Mouse (Mus musculus): ENCODE results near the gene 4930402H24Rik. TPM values are rescaled to one million over a fixed set of nuclear protein-coding genes. Genes with fewer than 3 reads are reported as not detected.

Gene 4930402H24Rik
- total and polyA plus RNA-seq, 2 experiments from 2014 or later = 49.2 to 97.9 TPM

GRCm38 (mm10) chr2:130898783-130899182 lies 7.4 kb downstream of the 4930402H24Rik start:
- H3K27ac ChIP-seq (ENCODE audit: low read depth, low read length) = no peak overlapping the region
- H3K9ac ChIP-seq = no peak overlapping the region
- DNase-seq = no peak
- H3K27me3 ChIP-seq (ENCODE audit: insufficient read depth, low read length) = no peaks in the 10 kb centered on the region
- 90% methylated on average over 2 of the region's 2 CpGs for WGBS
- 0 out of 2 replicates have a peak, but pooled peaks cover 3% of the 10 kb centered on the region for H3K4me1 ChIP-seq (ENCODE audit: insufficient read depth)
- H3K9me3 ChIP-seq (ENCODE audit: low read length) = no peaks in the 10 kb centered on the region
- no peak overlapping the region for H3K4me2 ChIP-seq (ENCODE audit: low read depth)
- H3K4me3 ChIP-seq (ENCODE audit: low read depth, low read length) = no peak overlapping the region
- 0 out of 2 replicates have a peak, but pooled peaks cover 3% of the 10 kb centered on the region for H3K36me3 ChIP-seq (ENCODE audit: insufficient read depth)
- no peak for ATAC-seq
- no peak for TF ChIP-seq CTCF (IDR thresholded peaks at IDR 0.05; ENCODE audit: low read depth)

DNA sequence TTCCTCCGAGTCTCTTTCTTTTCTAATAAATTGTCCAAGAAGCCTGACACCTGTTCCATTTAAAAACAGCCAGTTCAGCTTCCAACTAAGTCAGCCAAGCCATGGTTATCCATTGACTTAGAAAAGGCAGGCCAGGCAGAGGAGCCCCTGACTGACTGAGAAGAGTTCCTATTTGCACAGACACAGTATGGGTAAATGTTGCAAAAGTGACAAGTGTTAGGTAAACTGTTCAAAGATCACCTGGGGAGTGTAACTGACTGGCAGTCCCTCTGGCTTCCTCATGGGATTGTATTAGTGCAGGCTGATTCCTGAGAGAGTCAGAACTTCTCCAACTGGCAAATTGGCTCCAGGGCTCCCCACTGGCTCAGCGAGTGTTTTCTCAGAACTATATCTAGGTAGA lies 8.3 kb downstream of the 4930402H24Rik start:
- ATAC-seq = no peak
- no peak for DNase-seq
- Histone ChIP-seq H3K9ac (no peak overlapping the region), H3K4me2 (ENCODE audit: low read depth) (no peak overlapping the region), H3K9me3 (ENCODE audit: low read length) (no peaks in the 10 kb centered on the region), H3K36me3 (ENCODE audit: insufficient read depth) (0 out of 2 replicates have a peak, but pooled peaks cover 3% of the 10 kb centered on the region), H3K27ac (ENCODE audit: low read depth, low read length) (no peak overlapping the region), H3K4me3 (ENCODE audit: low read depth, low read length) (no peak overlapping the region), H3K4me1 (ENCODE audit: insufficient read depth) (0 out of 2 replicates have a peak, but pooled peaks cover 3% of the 10 kb centered on the region), H3K27me3 (ENCODE audit: insufficient read depth, low read length) (no peaks in the 10 kb centered on the region)
- no peak for TF ChIP-seq CTCF (IDR thresholded peaks at IDR 0.05; ENCODE audit: low read depth)
- 71% methylated on average over 2 of the region's 2 CpGs for WGBS

- DNase-seq = no peak
- Histone ChIP-seq H3K4me3 (ENCODE audit: low read depth, low read length) (no peak overlapping the region), H3K27me3 (ENCODE audit: insufficient read depth, low read length) (no peaks in the 10 kb centered on the region), H3K4me1 (ENCODE audit: insufficient read depth) (0 out of 2 replicates have a peak, but pooled peaks cover 3% of the 10 kb centered on the region), H3K9me3 (ENCODE audit: low read length) (no peaks in the 10 kb centered on the region), H3K4me2 (ENCODE audit: low read depth) (no peak overlapping the region), H3K27ac (ENCODE audit: low read depth, low read length) (no peak overlapping the region), H3K9ac (no peak overlapping the region), H3K36me3 (ENCODE audit: insufficient read depth) (0 out of 2 replicates have a peak, but pooled peaks cover 3% of the 10 kb centered on the region)
- 86% methylated on average over 2 of the region's 2 CpGs for WGBS
- TF ChIP-seq CTCF (IDR thresholded peaks at IDR 0.05; ENCODE audit: low read depth) = no peak
- ATAC-seq = no peak
Observed at GRCm38 (mm10) chr2:130896944-130897343, 9.3 kb downstream of the 4930402H24Rik start.

- TF ChIP-seq CTCF (IDR thresholded peaks at IDR 0.05; ENCODE audit: low read depth) = no peak
- ATAC-seq = no peak
- Histone ChIP-seq H3K4me3 (ENCODE audit: low read depth, low read length) (no peak overlapping the region), H3K27me3 (ENCODE audit: insufficient read depth, low read length) (no peaks in the 10 kb centered on the region), H3K27ac (ENCODE audit: low read depth, low read length) (no peak overlapping the region), H3K36me3 (ENCODE audit: insufficient read depth) (no peaks in the 10 kb centered on the region; the same call in 1 of the 2 replicates), H3K9ac (no peak overlapping the region), H3K4me2 (ENCODE audit: low read depth) (no peak overlapping the region), H3K9me3 (ENCODE audit: low read length) (no peaks in the 10 kb centered on the region), H3K4me1 (ENCODE audit: insufficient read depth) (no peaks in the 10 kb centered on the region)
- WGBS = 89% methylated on average over 1 of the region's 1 CpGs
- no peak for DNase-seq
Observed at GRCm38 (mm10) chr2:130887456-130887855, 18.8 kb downstream of the 4930402H24Rik start.

DNA sequence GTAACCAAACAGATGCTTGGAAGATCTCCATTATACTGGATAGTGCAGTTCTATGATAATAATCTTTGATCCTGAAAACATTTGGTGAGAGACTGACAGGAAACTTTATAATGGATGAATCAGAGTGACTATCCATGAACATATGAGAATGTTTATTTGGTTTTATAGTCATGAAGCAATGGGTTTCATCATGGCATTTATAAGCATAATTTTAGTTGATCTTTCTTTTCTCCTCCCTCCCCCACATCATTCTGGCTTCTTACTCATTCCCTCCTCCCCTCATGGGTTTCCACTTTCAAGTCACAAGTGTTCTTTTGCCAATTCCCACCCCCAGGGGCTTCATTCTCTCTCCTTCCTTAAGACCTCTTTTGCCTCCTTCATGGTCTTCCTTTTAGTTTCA lies 19.2 kb downstream of the 4930402H24Rik start:
- TF ChIP-seq CTCF (IDR thresholded peaks at IDR 0.05; ENCODE audit: low read depth) = no peak
- Histone ChIP-seq H3K9ac (no peak overlapping the region), H3K36me3 (ENCODE audit: insufficient read depth) (no peaks in the 10 kb centered on the region; the same call in 1 of the 2 replicates), H3K4me2 (ENCODE audit: low read depth) (no peak overlapping the region), H3K27ac (ENCODE audit: low read depth, low read length) (no peak overlapping the region), H3K4me1 (ENCODE audit: insufficient read depth) (no peaks in the 10 kb centered on the region), H3K27me3 (ENCODE audit: insufficient read depth, low read length) (no peaks in the 10 kb centered on the region), H3K4me3 (ENCODE audit: low read depth, low read length) (no peak overlapping the region), H3K9me3 (ENCODE audit: low read length) (no peaks in the 10 kb centered on the region)
- no peak for DNase-seq
- no peak for ATAC-seq

DNA sequence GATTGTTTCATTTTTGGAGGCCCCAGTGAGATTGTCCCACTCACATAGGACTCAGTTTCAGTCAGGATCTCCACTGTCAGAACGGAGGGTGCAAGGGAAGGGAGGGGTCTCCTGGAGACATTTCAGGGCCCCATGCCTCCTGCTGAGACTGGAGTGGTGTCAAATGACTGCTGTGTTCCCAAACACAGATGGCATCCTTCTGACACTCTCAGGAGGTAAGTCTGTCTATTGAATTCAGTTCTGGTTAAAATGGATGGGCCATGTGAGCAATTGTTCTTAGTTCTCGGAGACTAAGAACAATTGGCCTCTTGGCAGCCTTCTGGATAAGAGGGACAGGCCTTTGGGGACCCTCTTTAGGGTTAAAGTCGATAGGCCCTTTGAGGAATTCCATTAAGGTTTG lies 28.8 kb downstream of the 4930402H24Rik start:
- H3K27me3 ChIP-seq (ENCODE audit: insufficient read depth, low read length) = no peaks in the 10 kb centered on the region
- H3K4me2 ChIP-seq (ENCODE audit: low read depth) = no peak overlapping the region
- no peak for TF ChIP-seq CTCF (IDR thresholded peaks at IDR 0.05; ENCODE audit: low read depth)
- H3K4me3 ChIP-seq (ENCODE audit: low read depth, low read length) = no peak overlapping the region
- H3K9me3 ChIP-seq (ENCODE audit: low read length) = no peaks in the 10 kb centered on the region
- DNase-seq (no peak), ATAC-seq (no peak)
- no peaks in the 10 kb centered on the region for H3K4me1 ChIP-seq (ENCODE audit: insufficient read depth)
- H3K9ac ChIP-seq = no peak overlapping the region
- 49% methylated on average over 3 of the region's 3 CpGs for WGBS
- no peaks in the 10 kb centered on the region for H3K36me3 ChIP-seq (ENCODE audit: insufficient read depth)
- H3K27ac ChIP-seq (ENCODE audit: low read depth, low read length) = no peak overlapping the region

- H3K4me3 ChIP-seq (ENCODE audit: low read depth, low read length) = no peak overlapping the region
- no peak overlapping the region for H3K9ac ChIP-seq
- WGBS = 90% methylated on average over 5 of the region's 5 CpGs
- ATAC-seq (no peak), DNase-seq (no peak)
- H3K4me2 ChIP-seq (ENCODE audit: low read depth) = no peak overlapping the region
- no peaks in the 10 kb centered on the region for H3K9me3 ChIP-seq (ENCODE audit: low read length)
- no peak for TF ChIP-seq CTCF (IDR thresholded peaks at IDR 0.05; ENCODE audit: low read depth)
- H3K4me1 ChIP-seq (ENCODE audit: insufficient read depth) = no peaks in the 10 kb centered on the region
- no peak overlapping the region for H3K27ac ChIP-seq (ENCODE audit: low read depth, low read length)
- no peaks in the 10 kb centered on the region for H3K36me3 ChIP-seq (ENCODE audit: insufficient read depth)
- no peaks in the 10 kb centered on the region for H3K27me3 ChIP-seq (ENCODE audit: insufficient read depth, low read length)
Observed at GRCm38 (mm10) chr2:130870916-130871315, 35.3 kb downstream of the 4930402H24Rik start.
